Mouse (Mus musculus) kidney, postnatal 0 days (tissue): ENCODE results near the gene Rtp1. TPM values are rescaled to one million over a fixed set of nuclear protein-coding genes. Genes with fewer than 3 reads are reported as not detected.

Source experiments
- ATAC-seq: fragments of 200-750 bp; cut with Nextera tagmentation; replicated peaks from 2 replicates; pipeline ENCODE4 v1.8.0; 2017; ENCODE audit warnings: low read depth, moderate number of reproducible peaks, moderate TSS enrichment, moderate library complexity; ENCODE audit not compliant: low FRiP score
- DNase-seq: peaks from one replicate; pipeline ENCODE4 v3.0.0-alpha.2; 2016; ENCODE audit warnings: low spot score
- H3K27ac ChIP-seq: fragments of 300-500 bp; sonication (generic); 2 replicates; pipeline ENCODE4 v1.5.1; 2014; ENCODE audit warnings: mild to moderate bottlenecking
- H3K27me3 ChIP-seq: fragments of 300-500 bp; sonication (generic); 2 replicates; pipeline ENCODE4 v1.6.1; 2014; ENCODE audit warnings: low read length, mixed read lengths; ENCODE audit not compliant: insufficient read depth
- H3K36me3 ChIP-seq: fragments of 300-500 bp; sonication (generic); 2 replicates; pipeline ENCODE4 v1.6.1; 2014; ENCODE audit warnings: low read length, mixed read lengths; ENCODE audit not compliant: insufficient read depth
- H3K4me1 ChIP-seq: fragments of 300-500 bp; sonication (generic); replicated peaks from 2 replicates; pipeline ENCODE4 v1.6.1; 2014; ENCODE audit warnings: antibody characterized with exemption, low read length, mixed read lengths; ENCODE audit not compliant: insufficient read depth
- H3K4me2 ChIP-seq: fragments of 300-500 bp; sonication (generic); 2 replicates; pipeline ENCODE4 v1.6.1; 2014; ENCODE audit warnings: mild to moderate bottlenecking, low read length, moderate library complexity, mixed read lengths
- H3K4me3 ChIP-seq: fragments of 300-500 bp; sonication (generic); replicated peaks from 2 replicates; pipeline ENCODE4 v1.5.1; 2014; ENCODE audit warnings: low read depth, low read length
- H3K9ac ChIP-seq: fragments of 300-500 bp; sonication (generic); 2 replicates; pipeline ENCODE4 v1.6.1; 2014; ENCODE audit warnings: low read depth, low read length
- H3K9me3 ChIP-seq: fragments of 300-500 bp; sonication (generic); replicated peaks from 2 replicates; pipeline ENCODE4 v1.6.1; 2016; ENCODE audit warnings: low read length, inconsistent platforms, mixed read lengths
- CTCF ChIP-seq: IDR thresholded peaks from 2 replicates; pipeline ENCODE4 v1.5.1; 2016; ENCODE audit warnings: antibody characterized with exemption, low read depth, mild to moderate bottlenecking, moderate library complexity
- WGBS: fragments of 180-500 bp; shearing (Covaris S2); extraction: QIAGEN DNeasy Blood & Tissue Kit; methylation state at CpG from one replicate; pipeline ENCODE4 v1.1.7; 2014; 5-methylcytosine and 5-hydroxymethylcytosine counted together
- polyA plus RNA-seq: library from polyadenylated mRNA; unstranded; fragments of >200 nt; fragmentation: Nextera tagmentation; extraction: Ambion mirVana; gene quantifications from 2 replicates; pipeline ENCODE4 v1.2.1, GENCODE M21; 2015

Gene Rtp1
- polyA plus RNA-seq, 1 experiment from 2014 or later, result not detected

GRCm38 (mm10) chr16:23483292-23483691 is 54.4 kb downstream of the Rtp1 start:
- no peak for DNase-seq
- Histone ChIP-seq H3K4me2 (no peak overlapping the region), H3K9me3 (no peaks in the 10 kb centered on the region), H3K27me3 (no peaks in the 10 kb centered on the region), H3K4me1 (no peaks in the 10 kb centered on the region), H3K4me3 (no peak overlapping the region), H3K27ac (no peak overlapping the region), H3K9ac (no peak overlapping the region), H3K36me3 (no peaks in the 10 kb centered on the region)
- ATAC-seq, result no peak
- TF ChIP-seq CTCF, result no peak
- WGBS, result 76% methylated on average over 10 of the region's 10 CpGs

Other genes starting within 250 kb of the Rtp1 start
- 24.5 and 28.6 TPM in 2 replicates for gene St6gal1, start 204.4 kb upstream of the Rtp1 start, polyA plus RNA-seq
- 38.1 and 50.7 TPM in 2 replicates for gene Rtp4, start 91.2 kb downstream of the Rtp1 start, polyA plus RNA-seq
- gene Masp1, start 91.7 kb downstream of the Rtp1 start, polyA plus RNA-seq, result 3.1 and 3.3 TPM in 2 replicates